Mouse (Mus musculus): ENCODE results near the gene Eed. TPM values are rescaled to one million over a fixed set of nuclear protein-coding genes. Genes with fewer than 3 reads are reported as not detected.
A peak's percentile ranks its signal among the peaks of the same experiment; 100 is the strongest.
"Not testable (repeated sequence)": the region's sequence is repeated elsewhere in the genome, so short reads cannot be mapped to it uniquely, and the experiment has no call there.

Eed gene
- total RNA-seq (2021), result 10 to 100 TPM; 21.8 to 27.4 TPM

DNA sequence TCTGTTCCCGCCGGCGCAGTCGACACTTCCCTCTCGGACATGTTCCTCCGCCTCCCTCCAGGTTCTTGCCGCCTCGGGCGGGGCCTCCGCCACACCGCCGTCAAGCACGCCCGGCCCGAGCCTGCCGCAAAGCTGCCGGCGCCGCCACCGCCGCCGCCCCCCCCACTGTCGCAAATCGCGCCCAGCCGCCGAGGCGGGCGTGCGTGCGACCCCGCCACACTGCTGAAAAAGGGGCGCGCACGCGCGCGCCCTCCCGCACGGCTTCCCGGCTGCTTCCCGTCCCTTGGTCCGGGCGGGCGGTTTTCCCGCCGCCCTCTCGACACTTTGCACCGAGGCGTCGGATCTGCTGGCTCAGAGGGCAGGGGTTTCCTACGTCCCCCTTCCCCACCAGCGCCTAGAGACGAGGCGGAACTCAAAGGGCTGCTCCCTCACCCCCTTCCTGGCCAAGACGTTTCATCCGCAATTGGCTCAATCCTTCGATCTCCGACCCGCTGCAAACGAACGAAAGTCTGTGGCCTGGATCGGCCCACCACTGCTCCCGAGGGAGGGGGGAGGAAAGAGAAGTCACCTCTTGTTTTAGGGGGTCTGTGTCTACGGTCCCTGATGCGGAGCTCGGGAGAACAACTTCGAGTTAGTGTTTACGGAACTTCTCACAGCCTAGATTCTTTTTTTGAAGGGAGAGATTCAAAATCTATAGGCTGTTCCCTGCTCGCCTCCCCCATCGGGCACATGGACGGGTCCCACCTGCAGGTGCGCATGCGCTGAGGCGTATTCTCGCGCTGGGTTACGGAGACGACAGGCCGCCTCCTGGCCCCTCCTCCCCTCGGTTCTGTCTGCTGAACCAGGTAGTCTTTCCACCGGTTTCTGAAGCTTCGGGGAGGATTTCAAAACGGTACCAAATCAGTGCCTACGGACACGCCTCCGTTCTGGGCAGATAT, at the start of gene Eed:
Eed (minus strand) TSS at position 499 of the 938 bp plus-strand sequence.
- intact Hi-C loops (cut with DNase I), result no loop called here
- peak; percentile 91 to 98 for DNase-seq (ENCODE audit: extremely low spot score in 1 of 2, low spot score in 2 of 2)

DNA sequence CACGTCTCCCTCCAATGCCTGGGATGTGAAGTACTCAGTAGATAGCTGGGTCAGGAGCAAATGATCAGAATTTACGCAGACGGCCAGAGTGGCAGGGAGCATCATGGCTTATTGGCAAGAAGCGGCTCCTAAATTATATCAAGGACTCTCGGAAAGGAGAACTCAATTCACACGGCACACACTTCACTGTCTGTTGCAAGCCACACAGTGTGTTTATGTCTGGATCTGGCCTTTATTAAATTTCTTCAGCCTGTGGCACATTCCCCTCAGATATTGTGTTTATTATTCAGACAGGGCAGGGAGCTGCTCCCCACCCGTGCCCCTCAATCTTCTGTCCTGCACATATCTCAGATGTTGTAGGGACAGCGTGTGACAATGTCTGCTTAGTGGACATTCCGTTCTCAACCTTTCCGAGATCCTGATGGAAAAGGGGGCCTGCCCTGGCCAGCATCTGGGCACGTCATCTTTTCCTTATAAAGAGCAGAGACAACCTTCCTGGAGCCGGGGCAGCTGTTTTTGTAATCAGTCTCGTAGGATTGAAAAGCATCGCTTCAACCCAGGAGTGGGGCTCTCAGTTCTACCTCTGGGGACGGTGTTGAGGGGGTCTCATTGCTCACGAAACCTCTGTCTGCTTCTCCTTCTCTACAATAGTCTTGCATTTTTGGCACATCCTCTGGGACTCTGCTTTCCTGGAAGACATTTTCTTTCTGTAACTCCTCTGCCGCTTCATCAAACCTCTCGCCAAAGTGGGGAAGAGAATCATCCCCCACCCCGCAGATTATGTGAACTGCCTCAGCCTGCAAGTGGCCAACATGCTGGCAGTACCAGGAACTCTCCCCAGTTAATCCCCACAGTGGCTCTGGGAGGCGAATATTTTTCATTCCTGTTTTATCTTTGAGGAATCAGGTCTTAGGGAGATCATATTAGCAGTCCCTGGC, 49.0 kb upstream of the Eed start:
- peak in 1 of 2 experiments; percentile 25 for DNase-seq (ENCODE audit: extremely low spot score in 1 of 2, low spot score in 2 of 2)
- intact Hi-C loops (cut with DNase I), result no loop called here

DNA sequence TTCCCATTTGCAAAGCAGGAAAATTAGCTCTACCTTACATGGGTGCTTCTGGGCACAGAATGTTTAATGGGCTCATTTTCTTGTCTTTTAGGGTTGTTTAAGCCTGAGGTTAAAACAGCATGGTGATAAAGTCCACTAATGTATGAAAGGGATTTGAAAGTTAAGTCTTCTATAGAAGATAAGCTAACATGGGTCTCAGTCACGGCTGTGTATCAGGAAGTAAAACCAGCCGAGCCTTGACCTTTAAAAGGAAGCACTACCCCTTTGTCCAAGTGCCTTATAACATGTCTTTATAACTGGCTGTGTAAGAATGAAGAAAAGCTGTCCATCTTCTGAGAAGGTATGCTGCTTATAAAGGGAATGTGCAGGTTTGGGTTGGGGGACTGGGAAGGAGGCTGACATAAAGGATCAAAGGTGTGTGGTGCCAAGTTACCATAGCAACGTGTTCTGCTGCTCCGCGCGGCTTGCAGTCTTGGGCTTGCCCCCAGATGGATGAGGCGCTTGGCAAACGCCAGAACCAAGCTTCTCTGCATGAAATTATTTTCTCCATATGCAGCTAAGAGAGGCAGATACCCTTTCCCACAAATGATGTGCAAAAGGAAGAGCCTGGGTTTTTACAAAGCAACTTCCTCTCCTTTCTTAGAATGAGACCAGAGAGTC, 48.2 kb upstream of the Eed start:
- DNase-seq (ENCODE audit: extremely low spot score in 1 of 2, low spot score in 2 of 2), result peak; percentile 66 to 76
- intact Hi-C loops (cut with DNase I), result no loop called here

DNA sequence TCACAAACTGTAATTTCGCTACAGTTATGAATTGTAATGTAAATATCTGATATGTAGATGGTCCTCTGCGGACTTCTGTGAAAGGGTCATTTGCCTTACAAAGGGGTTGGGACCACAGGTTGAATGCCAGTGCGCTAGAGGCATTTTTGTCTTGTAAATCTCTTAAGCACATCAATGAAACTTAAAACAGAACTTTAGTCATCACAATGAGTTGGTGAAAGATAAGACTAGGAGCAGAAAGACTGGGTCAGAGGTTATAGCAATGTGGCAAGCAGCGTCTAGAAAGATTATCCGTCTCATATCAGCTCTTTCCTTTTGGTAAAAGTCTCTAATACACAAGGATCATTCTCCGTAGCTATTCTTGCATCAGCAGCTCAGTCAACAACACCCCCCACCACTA, 44.2 kb upstream of the Eed start:
- DNase-seq (ENCODE audit: extremely low spot score in 1 of 2, low spot score in 2 of 2), result no peak
- intact Hi-C loops (cut with DNase I), result loop anchor here (5.0 kb wide), 1 partner anchor 107 kb away; the partner anchor contains the start of gene Picalm

DNA sequence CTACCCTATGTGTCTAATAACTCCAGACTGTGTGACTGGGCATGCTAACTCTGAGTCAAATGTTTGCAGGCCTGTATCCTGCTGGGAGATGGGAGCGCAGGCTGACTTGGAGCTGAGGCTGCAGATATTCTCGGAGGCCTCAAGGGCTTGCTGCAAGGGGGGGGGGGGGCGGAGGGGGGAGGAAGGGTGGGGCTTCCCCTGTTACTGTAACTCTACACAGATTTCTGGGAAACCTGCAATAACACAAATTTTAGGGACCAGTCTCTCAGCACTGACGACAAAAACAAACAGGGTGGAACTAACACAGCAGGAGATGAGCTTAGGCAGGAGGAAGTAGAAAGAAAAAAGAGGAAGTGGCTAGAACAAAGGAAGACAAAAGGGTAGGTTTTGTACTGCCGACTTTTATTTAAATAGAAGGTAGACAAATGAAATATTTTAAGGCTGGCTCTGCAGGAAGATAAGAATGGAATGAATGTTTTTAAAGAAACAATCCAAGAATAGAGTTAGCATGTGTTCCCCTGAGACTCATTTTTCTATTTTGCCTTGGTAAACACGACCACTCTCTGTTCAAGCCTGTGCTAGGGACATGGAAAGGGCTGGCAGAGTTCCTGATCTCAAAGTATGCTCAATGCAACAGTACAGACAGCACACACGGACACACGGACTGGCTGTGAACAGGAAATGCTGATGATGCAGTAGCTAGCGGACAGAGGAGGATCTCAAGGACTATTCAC, 42.4 kb upstream of the Eed start:
- intact Hi-C loops (cut with DNase I), result loop anchor here (5.0 kb wide), 1 partner anchor 109 kb away; the partner anchor contains the start of gene Picalm
- peak in 1 of 2 experiments; percentile 52 for DNase-seq (ENCODE audit: extremely low spot score in 1 of 2, low spot score in 2 of 2)

DNA sequence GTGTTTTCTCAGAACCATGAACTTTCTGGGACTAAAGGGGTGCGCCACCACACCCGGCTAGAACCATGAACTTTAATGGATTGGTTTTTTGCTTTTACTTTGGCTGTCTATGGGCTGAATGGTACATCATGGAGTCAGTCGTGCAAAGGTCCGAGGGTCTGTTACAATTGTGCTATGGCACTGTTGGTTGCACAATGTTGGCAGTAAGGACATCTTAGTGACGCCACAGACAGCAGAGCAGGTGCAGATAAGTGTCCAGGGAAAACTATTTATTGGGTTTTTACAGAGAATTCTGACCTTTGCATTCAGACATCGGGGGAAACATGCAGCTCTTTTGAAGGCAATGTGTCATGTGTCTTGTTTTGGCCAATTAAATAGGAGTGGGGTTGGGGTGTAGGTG, 39.5 kb upstream of the Eed start:
- intact Hi-C loops (cut with DNase I), result loop anchor here (5.0 kb wide), 1 partner anchor 112 kb away; the partner anchor contains the start of gene Picalm
- no peak for DNase-seq (ENCODE audit: extremely low spot score in 1 of 2, low spot score in 2 of 2)

DNA sequence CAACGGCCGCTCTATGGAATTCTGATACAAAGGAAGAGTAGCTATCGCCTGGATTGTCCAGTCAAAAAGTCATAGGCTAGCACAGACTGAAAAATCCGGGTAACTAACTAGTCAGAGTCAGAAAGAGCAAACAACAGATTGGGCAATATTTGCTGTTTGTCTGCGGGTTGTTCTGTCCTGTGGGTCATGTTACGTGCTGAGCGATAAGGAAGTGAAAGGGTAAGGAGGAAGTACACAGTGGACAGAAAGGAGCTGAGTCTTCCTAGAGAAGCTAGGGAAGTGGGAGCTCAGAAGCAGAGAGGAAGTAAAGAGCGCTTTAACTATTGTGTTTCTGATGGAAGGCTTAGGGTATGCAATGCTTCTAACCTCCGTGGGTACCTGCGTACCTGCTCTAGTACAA, 38.8 kb upstream of the Eed start:
- no peak for DNase-seq (ENCODE audit: extremely low spot score in 1 of 2, low spot score in 2 of 2)
- intact Hi-C loops (cut with DNase I), result loop anchor here (5.0 kb wide), 1 partner anchor 248 kb away; the partner anchor contains the start of gene Ccdc83

DNA sequence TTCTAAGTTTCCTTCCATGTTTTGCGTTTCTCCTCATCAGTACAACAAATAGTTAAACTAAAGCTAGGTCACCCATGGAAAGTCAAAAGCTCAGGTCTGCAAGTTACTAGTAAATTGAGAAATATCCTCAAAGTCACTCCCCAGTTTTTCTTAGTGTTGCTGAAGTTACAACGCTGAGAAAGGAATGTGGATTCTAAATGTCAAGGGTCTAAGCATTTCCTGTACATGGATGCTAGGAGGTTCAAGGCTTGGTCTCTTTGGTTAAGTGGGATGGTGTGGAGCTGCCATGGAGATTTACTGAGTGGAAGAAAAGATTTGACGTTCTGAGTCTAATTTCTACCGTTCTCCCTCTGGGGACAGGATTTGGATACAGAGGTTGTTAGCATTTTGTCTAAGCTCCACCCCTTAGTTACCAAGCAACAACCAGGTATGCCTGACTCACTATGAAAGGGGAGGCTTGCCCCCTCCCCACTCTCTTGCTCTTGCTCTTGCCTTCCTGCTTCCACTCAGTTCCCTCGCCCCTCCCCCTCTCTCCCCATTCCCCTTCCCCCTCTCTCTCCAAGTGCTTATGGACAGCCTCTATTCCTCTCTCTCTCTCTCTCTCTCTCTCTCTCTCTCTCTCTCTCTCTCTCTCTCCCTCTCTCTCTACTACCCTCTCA, 36.3 kb upstream of the Eed start:
- intact Hi-C loops (cut with DNase I), result loop anchor here (5.0 kb wide), 1 partner anchor 250 kb away; the partner anchor contains the start of gene Ccdc83
- no peak for DNase-seq (ENCODE audit: extremely low spot score in 1 of 2, low spot score in 2 of 2)

DNA sequence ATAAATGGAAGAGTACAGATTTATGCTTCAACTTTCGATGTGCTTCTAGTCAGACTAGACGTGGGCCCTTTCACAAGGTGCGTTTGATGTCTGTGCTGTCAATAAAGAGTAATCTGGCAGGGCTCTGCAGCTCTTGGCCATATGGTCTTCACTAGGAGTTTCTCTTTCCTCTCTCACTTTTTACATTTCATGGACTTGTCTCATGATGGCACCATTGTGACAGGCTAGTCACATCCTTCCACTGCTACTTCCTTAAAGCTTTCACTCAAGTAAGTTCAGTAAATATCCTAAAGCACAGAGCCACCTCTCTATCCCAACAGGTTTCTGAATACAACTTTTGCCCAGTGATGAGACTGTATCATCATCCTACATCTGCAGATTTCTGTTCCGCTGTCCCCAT, 35.7 kb upstream of the Eed start:
- intact Hi-C loops (cut with DNase I), result loop anchor here (5.0 kb wide), 1 partner anchor 251 kb away; the partner anchor contains the start of gene Ccdc83
- peak in 1 of 2 experiments; percentile 27 for DNase-seq (ENCODE audit: extremely low spot score in 1 of 2, low spot score in 2 of 2)

DNA sequence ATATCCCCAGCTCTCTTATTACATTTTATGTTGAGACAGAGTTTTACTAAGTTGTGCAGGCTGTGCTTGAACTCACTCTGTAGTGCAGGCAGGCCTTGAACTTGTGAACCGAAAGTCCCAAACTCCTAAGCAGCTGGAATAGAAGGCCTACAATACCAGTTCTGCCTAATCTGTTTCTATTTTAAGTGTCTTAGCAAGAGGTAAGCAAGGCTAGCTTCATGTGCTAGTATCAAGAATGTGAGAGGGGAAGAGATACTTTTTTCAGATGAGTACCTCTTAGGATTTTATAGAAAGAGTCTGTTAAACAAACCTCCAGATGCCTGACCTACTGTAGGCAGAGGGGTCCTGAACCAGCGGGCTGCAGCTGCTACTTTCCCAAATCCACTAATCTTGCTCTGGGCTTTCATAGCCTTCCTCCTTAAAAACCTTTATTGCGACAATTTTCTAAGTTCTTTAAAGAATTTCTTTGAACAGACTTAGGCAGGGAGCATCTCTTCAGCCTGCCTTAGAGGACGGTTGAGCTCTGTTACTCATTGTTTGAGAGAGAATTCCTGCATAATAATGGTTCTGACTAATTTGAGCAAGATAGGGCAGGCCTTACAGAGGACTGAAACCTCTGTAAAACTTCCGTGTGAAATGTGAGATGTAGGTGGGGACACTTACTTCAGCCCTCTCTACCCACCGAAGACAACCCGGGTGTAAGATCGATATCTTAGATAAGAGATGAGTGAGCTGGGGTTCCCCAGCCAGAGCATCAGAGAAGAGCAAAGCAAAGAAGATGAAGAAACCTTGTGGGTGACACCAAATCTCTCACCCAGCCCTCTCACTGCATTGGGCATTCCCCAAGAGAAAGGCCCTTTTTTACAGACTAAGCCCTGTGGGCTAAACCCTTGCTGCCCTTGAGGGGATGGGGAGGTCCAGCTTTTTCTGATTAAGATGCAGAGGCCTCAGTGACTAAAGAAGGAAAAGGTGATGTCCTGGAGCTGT, 26.2 kb upstream of the Eed start:
- intact Hi-C loops (cut with DNase I), result no loop called here
- DNase-seq (ENCODE audit: extremely low spot score in 1 of 2, low spot score in 2 of 2), result no peak

DNA sequence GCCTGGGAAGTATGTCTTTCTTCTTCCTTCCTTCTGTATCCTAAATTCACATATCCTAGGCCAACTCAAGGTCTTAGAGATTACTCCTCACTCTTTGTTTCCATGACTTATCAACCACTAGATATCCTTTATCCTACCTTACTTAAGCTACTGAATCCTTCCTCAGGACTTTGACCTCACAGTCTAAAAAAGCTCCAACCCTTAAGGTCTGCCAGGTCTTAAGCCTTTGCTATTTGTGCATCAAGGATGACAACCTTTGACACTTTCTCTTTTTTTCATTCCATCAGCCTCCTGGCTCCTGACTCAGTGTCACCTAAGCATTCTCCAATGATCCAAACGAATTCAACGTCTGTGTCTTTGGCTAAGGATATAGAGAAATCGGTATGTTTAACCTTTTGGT, 24.0 kb upstream of the Eed start:
- intact Hi-C loops (cut with DNase I), result no loop called here
- no peak for DNase-seq (ENCODE audit: extremely low spot score in 1 of 2, low spot score in 2 of 2)

DNA sequence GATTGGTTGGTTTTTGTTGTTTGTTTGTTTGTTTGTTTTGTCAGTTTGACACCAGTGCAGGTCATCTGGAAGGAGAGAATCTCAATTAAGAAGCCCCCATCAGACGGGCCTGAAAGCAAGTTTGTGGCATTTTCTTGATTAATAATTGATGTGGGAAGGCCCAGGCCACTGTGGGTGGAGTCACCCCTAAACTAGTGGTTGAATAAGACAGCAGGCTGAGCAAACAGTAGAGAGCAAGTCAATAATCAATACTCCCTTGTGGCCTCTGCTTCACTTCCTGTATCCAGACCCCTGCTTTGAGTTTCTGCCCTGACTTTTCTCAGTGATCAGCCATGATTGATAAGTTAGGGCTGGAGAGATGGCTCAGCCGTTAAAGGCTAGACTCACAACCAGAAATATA, 21.6 kb upstream of the Eed start:
- no peak for DNase-seq (ENCODE audit: extremely low spot score in 1 of 2, low spot score in 2 of 2)
- intact Hi-C loops (cut with DNase I), result no loop called here

DNA sequence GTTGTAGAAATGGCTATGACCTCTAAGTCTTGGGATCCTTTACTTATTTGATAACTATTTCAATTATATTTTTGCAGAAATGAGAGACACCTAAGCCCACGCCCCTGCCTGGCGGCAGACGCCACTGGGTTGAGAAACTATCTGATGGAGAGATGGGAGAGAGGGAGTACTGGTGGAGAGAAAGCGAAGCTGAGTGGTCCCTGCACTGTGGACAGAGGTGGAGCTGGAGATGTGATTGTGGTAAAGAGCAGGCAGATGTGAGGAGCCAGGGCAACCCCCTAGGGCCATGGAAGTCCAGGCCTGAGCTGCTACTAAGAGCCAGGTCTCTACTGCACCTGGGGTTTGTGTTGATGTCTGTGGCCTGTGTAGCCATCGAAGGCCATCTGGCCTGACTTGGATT, 18.7 kb upstream of the Eed start:
- intact Hi-C loops (cut with DNase I), result loop anchor here (5.0 to 10.0 kb wide), 2 partner anchors 153 to 405 kb away; no protein-coding TSS in a partner anchor
- DNase-seq (ENCODE audit: extremely low spot score in 1 of 2, low spot score in 2 of 2), result no peak

DNA sequence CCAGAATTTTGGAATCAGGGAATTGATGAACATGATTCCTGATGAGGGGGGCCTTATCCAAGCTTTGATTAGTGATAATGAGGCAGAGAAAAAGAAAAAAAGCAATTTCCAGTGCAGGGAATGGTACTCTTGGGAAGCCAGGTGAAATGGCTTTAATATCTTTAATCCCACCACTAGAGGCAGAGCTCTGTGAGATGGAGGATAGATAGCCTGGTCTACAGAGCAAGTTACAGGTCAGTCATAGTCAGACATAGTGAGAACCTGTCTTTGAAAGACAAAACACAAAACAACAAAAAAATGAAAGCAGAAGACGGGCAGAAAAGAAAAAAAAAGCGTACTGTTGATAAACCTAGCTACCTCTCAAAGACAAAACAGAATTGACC, 17.8 kb upstream of the Eed start:
- intact Hi-C loops (cut with DNase I), result loop anchor here (1.0 to 10.0 kb wide), 3 partner anchors 154 to 406 kb away; partner anchors contain the start of gene Ccdc83
- DNase-seq (ENCODE audit: extremely low spot score in 1 of 2, low spot score in 2 of 2), result no peak

DNA sequence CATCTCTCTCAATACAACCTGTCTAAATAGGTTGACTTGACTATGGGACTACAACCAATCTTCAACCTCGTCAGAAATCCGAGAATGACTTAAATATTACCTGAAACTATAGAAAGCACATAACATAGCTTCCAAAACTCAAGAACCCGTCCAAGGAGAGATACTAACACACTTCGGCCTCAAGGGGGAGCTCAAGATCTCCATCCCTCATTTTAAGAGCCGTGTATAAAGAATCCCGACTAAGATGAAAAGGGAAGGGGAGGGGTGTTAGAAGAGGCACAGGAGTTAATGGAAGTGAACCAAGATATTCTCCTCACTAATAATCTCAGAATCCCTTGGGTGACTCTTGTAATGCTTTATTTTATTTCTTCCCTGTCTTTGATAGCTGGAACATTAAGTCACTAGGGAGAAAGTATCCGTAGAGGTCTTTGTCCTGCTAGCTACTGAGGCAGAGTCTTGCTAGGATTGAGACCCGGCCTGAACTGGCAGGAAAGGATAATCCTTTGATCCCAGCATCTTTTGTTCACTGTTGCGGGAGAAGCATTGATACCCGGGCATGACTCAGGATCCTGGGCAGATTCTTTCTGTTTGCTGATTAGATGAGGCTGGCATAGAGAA, 17.3 kb upstream of the Eed start:
- peak; percentile 33 to 67 for DNase-seq (ENCODE audit: extremely low spot score in 1 of 2, low spot score in 2 of 2)
- intact Hi-C loops (cut with DNase I), result loop anchor here (1.0 to 10.0 kb wide), 3 partner anchors 154 to 407 kb away; partner anchors contain the start of gene Ccdc83

DNA sequence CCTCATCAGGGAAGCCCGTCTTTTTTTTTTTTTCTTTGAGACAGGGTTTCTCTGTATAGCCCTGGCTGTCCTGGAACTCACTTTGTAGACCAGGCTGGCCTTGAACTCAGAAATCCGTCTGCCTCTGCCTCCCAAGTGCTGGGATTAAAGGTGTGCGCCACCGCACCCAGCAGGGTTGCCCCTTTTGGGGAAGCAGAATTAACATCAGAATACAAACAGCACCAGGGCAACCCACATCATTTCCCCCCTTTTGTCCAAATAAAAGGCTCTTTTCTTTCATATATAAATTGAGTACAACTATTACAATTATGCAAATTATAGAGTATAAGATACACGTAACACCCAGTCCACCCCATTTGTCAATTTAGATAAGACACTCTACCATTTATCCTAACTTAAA, 16.7 kb upstream of the Eed start:
- DNase-seq (ENCODE audit: extremely low spot score in 1 of 2, low spot score in 2 of 2), result not testable (repeated sequence)
- intact Hi-C loops (cut with DNase I), result loop anchor here (5.0 to 10.0 kb wide), 2 partner anchors 155 to 407 kb away; no protein-coding TSS in a partner anchor

Data from left cerebral cortex, postnatal 10 days (tissue).